Mouse (Mus musculus) naive thymus-derived CD4-positive, alpha-beta T cell, adult 5 months (primary cell): Measurements from ENCODE around the gene Mptx1. TPM values are rescaled to one million over a fixed set of nuclear protein-coding genes. Genes with fewer than 3 reads are reported as not detected.

Experiments
- polyA plus RNA-seq: library from polyadenylated mRNA; unstranded; fragments of 100-300 nt; shearing (Covaris generic); gene quantifications from one replicate; pipeline ENCODE4 v1.2.1, GENCODE M21; 2017

The Mptx1 gene
- not detected for polyA plus RNA-seq

DNA sequence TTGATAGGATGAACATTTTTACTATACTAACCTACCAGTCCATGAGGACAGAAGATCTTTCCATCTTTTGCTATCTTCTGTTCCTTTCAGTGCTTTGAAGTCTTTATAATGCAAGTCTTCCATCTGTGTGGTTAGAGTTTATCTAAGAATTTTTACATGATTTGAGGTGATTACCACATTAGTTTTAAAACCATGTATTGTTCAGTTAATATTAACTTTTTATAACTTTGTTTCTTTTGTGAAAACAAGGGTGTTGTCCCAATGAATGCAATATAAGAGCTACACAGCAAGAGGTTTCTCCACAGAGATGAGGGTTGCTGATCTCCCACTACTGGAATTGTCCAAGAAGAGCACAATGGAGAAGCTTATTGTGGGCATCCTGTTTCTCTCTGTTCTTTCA is at the start of gene Mptx1:
Gene Mptx1 (plus strand): TSS at position 301 of the 400 bp plus-strand sequence.

DNA sequence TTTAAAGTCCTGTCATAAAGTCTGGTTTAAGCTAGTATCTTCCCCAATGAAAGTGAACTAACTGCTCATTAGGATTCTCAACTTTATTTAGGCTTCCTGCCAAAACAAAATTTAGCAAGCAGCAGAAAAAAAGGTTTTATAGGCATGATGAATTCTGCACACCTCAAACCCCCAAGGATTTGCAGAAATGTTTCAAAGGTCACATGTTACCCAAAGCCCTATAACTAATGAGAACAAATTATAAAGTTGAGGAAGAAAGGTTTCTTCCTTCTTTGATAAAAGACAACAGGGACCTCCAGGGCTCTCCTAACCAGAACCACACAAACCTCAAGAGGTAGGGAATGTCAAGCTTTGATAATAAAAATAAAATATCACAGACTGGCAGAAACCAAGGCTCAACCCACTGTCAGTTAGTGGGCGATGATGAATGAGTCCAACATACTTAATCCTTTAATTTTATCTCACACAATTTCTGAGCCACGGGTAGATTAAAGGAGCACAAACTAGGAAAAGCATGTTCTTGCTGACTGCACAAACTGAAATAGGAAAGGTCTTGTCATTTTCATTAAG is 34.6 kb downstream of the Mptx1 start, which contains the start of gene Olfr417:
Gene Olfr417 (plus strand): TSS at position 241 of the 570 bp plus-strand sequence.

Other genes starting within 250 kb of the Mptx1 start
- not detected for gene Olfr429, start 246.2 kb upstream of the Mptx1 start, polyA plus RNA-seq
- gene Olfr427, start 233.6 kb upstream of the Mptx1 start, polyA plus RNA-seq, result not detected
- gene Olfr231, start 209.4 kb upstream of the Mptx1 start, polyA plus RNA-seq, result not detected
- not detected for gene Olfr424, start 199.0 kb upstream of the Mptx1 start, polyA plus RNA-seq
- not detected for gene Olfr420, start 174.9 kb upstream of the Mptx1 start, polyA plus RNA-seq
- gene Spta1, start 157.7 kb upstream of the Mptx1 start, polyA plus RNA-seq, result 0.04 TPM
- not detected for gene Olfr419, start 78.5 kb upstream of the Mptx1 start, polyA plus RNA-seq
- not detected for gene Olfr417, start 34.6 kb downstream of the Mptx1 start, polyA plus RNA-seq
- gene Olfr248, start 60.5 kb downstream of the Mptx1 start, polyA plus RNA-seq, result not detected
- not detected for gene Olfr414, start 93.5 kb downstream of the Mptx1 start, polyA plus RNA-seq
- not detected for gene Olfr220, start 111.6 kb downstream of the Mptx1 start, polyA plus RNA-seq
- gene Fmn2, start 171.3 kb downstream of the Mptx1 start, polyA plus RNA-seq, result not detected